Mouse (Mus musculus) cortical plate, adult 2 months (tissue): ENCODE measurements around the gene Pold3. TPM values are rescaled to one million over a fixed set of nuclear protein-coding genes. Genes with fewer than 3 reads are reported as not detected.

Experiments
- H3K27ac ChIP-seq: fragments of 200-500 bp; 2 replicates; pipeline ENCODE4 v1.5.1; 2012; ENCODE audit warnings: low read length, control low read depth, inconsistent platforms; ENCODE audit not compliant: insufficient read depth
- H3K4me1 ChIP-seq: fragments of 200-500 bp; 2 replicates; pipeline ENCODE4 v1.6.1; 2011; ENCODE audit warnings: low read length; ENCODE audit not compliant: control insufficient read depth, insufficient read depth
- H3K4me3 ChIP-seq: fragments of 200-500 bp; 2 replicates; pipeline ENCODE4 v1.5.1; 2011; ENCODE audit warnings: mild to moderate bottlenecking, low read length, control low read depth; ENCODE audit not compliant: insufficient read depth
- CTCF ChIP-seq: fragments of 200-500 bp; IDR thresholded peaks from 2 replicates; pipeline ENCODE4 v1.5.1; 2011; ENCODE audit warnings: mild to moderate bottlenecking, control low read depth, low read length; ENCODE audit not compliant: insufficient read depth; ENCODE audit errors: extremely low read depth
- POLR2A ChIP-seq: fragments of 200-500 bp; IDR thresholded peaks from 2 replicates; pipeline ENCODE4 v1.6.1; 2011; ENCODE audit warnings: mild to moderate bottlenecking, low read length, control low read depth; ENCODE audit not compliant: insufficient read depth; ENCODE audit errors: extremely low read depth
- polyA plus RNA-seq: library from polyadenylated mRNA; depleted of rRNA; stranded (reverse); fragments of >200 nt; gene quantifications from 2 replicates; pipeline ENCODE4 v1.2.3, GENCODE M21; 2012

Gene Pold3
- polyA plus RNA-seq, 1 experiment = 31.2 TPM

DNA sequence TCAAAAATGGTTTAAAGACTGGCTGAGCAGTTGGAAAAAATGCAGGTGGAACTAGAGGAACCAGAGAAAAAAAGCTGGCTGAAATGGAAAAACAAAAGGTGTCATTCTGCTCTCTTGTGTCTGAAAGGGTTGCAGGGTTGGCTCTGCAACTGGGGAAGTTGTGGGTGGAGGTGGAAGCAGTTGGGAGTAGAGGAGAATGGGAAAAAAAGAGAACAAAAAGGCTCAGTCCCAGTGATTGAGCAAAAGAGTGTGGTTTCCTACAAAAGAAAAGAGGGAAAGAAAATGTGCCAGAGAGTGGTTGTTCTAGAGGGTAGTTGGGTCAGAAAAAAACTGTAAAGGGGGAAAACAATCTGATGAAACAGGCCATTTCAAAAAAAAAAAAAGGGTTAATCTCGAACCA, 19.2 kb upstream of the Pold3 start:
- no peak overlapping the region for H3K27ac ChIP-seq
- no peak overlapping the region for H3K4me3 ChIP-seq
- no peaks in the 10 kb centered on the region for H3K4me1 ChIP-seq
- TF ChIP-seq POLR2A (no peak), CTCF (no peak)

DNA sequence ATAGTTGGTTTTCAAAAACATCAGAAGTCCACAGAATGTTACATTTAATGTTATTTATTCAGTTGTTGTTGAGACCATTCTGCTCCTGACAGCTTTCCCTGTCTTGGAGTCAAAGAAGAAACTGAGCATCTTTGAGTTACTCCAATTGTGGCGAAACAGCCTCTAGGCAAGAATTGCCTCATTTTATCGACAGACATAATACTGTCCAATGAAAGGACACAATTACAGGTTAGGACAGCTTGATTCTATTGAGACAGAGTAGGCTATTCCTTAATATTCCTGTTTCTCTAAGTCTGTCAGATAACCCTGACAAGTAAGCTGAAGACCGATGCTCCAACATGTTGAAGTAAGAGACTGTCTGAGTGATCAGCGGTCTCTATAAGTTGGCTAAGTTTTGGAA, 16.7 kb upstream of the Pold3 start:
- H3K4me1 ChIP-seq = no peaks in the 10 kb centered on the region
- no peak overlapping the region for H3K4me3 ChIP-seq
- no peak overlapping the region for H3K27ac ChIP-seq
- TF ChIP-seq CTCF (no peak), POLR2A (no peak)

DNA sequence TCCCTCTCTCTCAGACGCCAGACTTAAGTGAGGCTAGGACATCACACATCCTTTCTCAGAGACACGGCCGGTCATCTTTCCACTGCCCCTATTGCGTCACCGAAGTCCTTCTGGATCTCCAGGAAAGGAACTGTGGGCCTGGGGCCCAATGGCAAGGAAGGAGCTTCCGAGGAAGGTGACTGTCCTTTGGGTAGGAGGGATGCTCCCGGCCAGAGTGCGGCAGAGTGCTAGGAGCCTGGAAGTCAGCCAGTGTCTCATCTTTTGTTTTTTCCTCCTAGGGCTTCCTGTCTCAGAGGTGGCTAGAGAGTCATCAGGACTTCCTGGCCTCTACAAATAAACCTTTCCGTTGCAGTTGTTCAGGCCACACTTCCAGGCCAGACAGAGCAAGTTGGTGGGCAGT, 15.7 kb upstream of the Pold3 start:
- Histone ChIP-seq H3K27ac (no peak overlapping the region), H3K4me3 (no peak overlapping the region), H3K4me1 (no peaks in the 10 kb centered on the region)
- TF ChIP-seq CTCF = no peak
- no peak for TF ChIP-seq POLR2A

DNA sequence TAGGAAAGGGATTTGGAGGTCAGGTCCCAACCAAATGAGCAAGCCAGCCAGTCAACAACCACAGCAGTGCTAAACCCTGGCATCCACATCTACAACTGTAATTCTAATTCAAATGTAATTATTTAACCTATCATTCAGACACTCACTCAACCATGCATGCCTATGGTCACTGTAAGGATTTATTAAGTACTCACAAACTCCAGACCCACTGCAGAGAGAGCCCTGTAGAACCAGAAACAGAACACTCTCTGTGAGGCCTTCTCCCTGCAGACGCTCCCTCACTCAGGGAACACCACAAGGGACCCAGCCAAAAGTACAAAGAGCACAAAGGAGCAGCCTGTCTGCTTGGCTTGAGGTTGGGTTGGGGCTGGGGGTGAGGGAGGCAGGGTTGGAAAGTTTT, 11.0 kb upstream of the Pold3 start:
- H3K27ac ChIP-seq = no peak overlapping the region
- no peak overlapping the region for H3K4me3 ChIP-seq
- TF ChIP-seq CTCF = no peak
- no peak for TF ChIP-seq POLR2A
- no peaks in the 10 kb centered on the region for H3K4me1 ChIP-seq

DNA sequence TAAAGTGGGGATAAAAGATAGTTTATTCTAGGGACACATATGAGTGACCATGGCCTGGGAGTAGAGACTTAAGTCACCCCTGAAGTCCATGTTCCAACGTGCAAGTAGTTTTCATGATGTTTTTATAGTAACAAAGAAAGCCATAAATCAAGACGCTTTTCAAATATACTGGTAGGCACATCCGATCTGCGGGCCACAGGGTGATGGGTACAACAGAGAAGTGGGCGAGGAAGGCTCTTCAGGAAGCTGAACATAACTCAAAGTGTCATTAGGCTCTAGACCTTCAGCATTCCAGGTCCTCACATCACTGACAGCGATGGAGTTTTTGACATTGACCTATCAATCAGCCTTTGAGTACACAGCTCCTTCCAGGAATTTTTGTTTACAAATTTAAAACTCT, 9.2 kb upstream of the Pold3 start:
- no peak overlapping the region for H3K27ac ChIP-seq
- H3K4me1 ChIP-seq = no peaks in the 10 kb centered on the region
- TF ChIP-seq POLR2A = no peak
- no peak for TF ChIP-seq CTCF
- no peak overlapping the region for H3K4me3 ChIP-seq

DNA sequence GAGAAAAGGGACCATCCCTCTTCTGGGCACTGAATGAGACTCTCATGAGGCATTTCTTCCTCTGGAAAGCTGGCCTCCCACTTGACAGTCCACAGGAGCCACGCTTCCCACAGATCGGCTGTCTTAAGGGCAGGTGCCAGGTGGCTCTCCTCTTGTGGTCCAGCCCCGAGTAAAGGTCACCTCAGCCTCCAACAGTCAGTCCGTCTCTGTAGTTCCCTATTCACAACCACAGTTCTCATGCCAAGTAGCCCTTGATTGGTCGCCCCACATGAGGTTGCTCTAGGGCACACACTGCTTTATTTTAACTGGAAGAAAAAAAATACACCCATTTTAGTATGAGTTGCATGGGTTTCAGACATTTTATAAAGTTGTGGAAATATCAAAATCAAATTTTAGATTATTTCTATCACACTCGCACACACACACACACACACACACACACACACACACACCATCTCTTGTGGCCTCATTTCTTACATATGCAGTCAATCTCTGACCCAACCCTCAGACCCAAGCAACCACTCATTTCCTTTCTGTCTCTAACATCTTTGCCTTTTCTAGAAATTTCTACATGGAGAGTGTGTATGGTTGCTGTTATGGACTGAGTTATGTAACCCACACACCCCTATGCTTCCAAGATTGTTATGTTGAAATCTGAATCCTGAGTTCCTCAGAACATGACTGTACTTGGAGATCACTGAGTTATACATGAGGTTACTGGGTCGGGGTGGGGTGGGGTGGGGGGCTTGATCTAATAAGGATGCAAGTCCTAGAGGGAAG, 7.1 kb upstream of the Pold3 start:
- no peak overlapping the region for H3K4me3 ChIP-seq
- H3K4me1 ChIP-seq = no peaks in the 10 kb centered on the region
- no peak overlapping the region for H3K27ac ChIP-seq
- TF ChIP-seq CTCF = no peak
- no peak for TF ChIP-seq POLR2A

DNA sequence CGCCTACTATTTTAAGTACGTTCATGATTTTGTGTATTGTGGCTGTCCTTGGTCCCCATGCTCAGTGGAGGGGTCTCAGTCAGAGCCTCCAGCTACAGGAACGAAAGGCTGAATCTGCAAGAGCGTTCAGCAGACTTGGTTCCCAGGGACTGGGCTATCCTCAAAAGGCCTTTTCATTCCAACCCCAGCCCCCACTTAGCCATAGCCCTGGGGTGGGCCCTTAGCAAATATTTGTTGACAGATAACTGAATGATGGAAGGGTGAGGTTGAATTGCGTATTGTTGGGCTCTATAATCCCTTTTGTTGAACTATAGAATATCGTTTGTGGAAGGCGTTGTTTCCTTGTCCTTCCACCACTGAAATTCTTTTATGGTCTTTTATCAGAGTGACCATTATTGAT, 5.1 kb upstream of the Pold3 start:
- Histone ChIP-seq H3K4me1 (no peaks in the 10 kb centered on the region), H3K27ac (no peak overlapping the region)
- TF ChIP-seq CTCF (no peak), POLR2A (no peak)

DNA sequence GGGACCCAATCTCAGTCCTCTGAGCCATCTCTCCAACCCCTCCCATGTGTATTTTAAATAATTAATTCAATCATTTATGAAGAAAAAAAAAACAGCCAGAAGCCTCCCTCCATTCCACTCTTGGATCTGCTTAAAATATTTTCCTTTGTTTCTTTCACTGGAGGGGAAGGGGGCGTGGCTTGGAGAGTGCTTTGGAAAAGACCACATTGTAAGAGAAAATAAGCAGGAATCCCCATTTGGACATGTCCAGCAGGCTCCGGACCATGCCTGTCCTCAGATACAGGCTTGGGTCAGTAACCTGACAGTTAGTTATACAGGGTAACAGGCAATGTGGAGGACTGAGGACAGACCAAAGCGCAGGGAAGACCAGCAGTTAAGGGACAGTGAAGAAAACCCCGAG, 3.8 kb upstream of the Pold3 start:
- Histone ChIP-seq H3K4me1 (no peaks in the 10 kb centered on the region), H3K4me3 (no peak overlapping the region), H3K27ac (no peak overlapping the region)
- TF ChIP-seq POLR2A (no peak), CTCF (no peak)

More for the DNA sequence above, 5.1 kb upstream of the Pold3 start:
- H3K4me3 ChIP-seq = no peak overlapping the region

DNA sequence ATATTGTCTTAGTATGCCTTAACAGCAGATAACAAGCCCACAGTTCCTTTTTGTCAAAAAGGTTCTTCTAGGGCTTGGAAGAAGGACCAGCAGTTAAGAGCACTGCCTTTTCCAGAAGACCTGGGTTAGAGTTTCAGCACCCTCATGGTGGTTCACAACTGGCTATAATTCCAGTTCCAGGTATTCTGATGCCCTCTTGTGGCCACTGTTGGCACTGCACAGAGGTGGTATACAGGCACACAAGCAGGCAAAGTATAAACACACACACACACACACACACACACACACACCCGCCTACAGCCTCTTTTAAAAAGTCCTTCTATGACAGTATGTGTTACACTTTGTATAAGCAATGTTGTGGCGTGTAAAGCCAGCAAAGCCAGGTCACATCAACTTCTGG, 2.8 kb upstream of the Pold3 start:
- 0 out of 2 replicates have a peak, but pooled peaks have one; percentile 35 for TF ChIP-seq CTCF
- TF ChIP-seq POLR2A = no peak
- Histone ChIP-seq H3K27ac (no peak overlapping the region), H3K4me1 (no peaks in the 10 kb centered on the region), H3K4me3 (no peak overlapping the region)

DNA sequence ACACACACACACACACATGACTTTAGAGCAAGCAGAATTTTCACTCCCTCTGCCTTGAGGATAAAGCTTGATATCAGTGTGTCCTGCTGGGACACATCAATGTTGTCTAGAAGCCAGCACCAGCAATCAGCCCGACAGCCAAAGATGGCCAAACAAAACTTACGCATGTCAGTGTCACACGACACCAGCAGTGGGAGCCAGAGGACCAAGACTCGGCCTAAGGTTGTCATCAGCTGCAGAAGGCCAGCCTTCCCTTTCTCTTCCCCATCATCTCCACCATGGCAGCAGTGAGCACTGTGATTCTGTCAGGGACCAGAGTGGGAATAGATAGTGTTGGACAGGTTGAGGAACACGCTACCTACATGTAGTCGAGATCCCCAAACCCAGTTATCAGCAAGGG, 2.1 kb upstream of the Pold3 start:
- no peak overlapping the region for H3K27ac ChIP-seq
- no peak overlapping the region for H3K4me3 ChIP-seq
- TF ChIP-seq CTCF (peak; percentile 50), POLR2A (no peak)
- H3K4me1 ChIP-seq = no peaks in the 10 kb centered on the region
